Mouse (Mus musculus): ENCODE measurements at regions not wholly inside any gene's neighbourhood (a gene's known extent, or its start where the extent isn't known, plus 50 kb on each side); places are given as distances from the start of the nearest gene placed in this dataset.
"Not testable (repeated sequence)": the region's sequence is repeated elsewhere in the genome, so short reads cannot be mapped to it uniquely, and the experiment has no call there.

- Histone ChIP-seq H3K36me3 (ENCODE audit: control insufficient read depth, insufficient read depth, low read length) (no peaks in the 10 kb centered on the region), H3K9me3 (ENCODE audit: control insufficient read depth, low read length) (no peaks in the 10 kb centered on the region), H3K27ac (ENCODE audit: low read length) (no peak overlapping the region), H3K4me2 (ENCODE audit: low read depth, low read length) (no peak overlapping the region), H3K4me1 (replicated peaks; ENCODE audit: control insufficient read depth, insufficient read depth, low read length) (peaks cover 11% of the 10 kb centered on the region; the same call in 1 of the 2 replicates), H3K9ac (ENCODE audit: low read length) (no peak overlapping the region), H3K27me3 (ENCODE audit: control insufficient read depth, insufficient read depth, low read depth, low read length) (no peaks in the 10 kb centered on the region), H3K4me3 (ENCODE audit: low read length) (no peak overlapping the region)
- ATAC-seq (ENCODE audit: low read depth), result no peak
- WGBS, result 94% methylated on average over 8 of the region's 8 CpGs
These were observed 567.3 kb upstream of the Gm10131 start for GRCm38 (mm10) chr8:34678879-34679278.

DNA sequence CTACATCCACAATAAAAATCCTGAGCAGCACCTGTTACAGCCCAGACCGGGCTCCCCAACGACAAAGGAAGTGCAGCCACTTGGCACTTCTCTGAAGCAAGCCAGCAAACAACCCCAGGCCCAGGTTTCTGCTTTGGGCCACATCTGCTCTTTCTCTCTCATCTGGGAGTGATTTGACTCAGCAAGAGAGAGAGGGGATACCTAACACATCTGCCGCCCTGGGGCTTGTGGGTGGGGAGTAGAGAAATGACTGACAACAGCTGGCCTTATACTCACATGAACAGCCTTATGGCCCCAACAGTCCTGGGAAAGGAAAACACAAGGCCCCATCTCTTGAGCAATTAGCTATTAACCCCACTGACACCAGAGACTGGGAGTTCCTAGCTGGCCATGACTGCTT lies 560.2 kb upstream of the Gm10131 start:
- no peaks in the 10 kb centered on the region for H3K9me3 ChIP-seq (ENCODE audit: control insufficient read depth, low read length)
- no peak overlapping the region for H3K27ac ChIP-seq (ENCODE audit: low read length)
- ATAC-seq (ENCODE audit: low read depth), result peak; percentile 56; the same call in 1 of the 2 replicates
- H3K27me3 ChIP-seq (ENCODE audit: control insufficient read depth, insufficient read depth, low read depth, low read length), result no peaks in the 10 kb centered on the region
- no peaks in the 10 kb centered on the region for H3K36me3 ChIP-seq (ENCODE audit: control insufficient read depth, insufficient read depth, low read length)
- no peak overlapping the region; the same call in 1 of the 2 replicates for H3K9ac ChIP-seq (ENCODE audit: low read length)
- peaks cover 10% of the 10 kb centered on the region for H3K4me1 ChIP-seq (replicated peaks; ENCODE audit: control insufficient read depth, insufficient read depth, low read length)
- H3K4me3 ChIP-seq (ENCODE audit: low read length), result no peak overlapping the region
- no peak overlapping the region for H3K4me2 ChIP-seq (ENCODE audit: low read depth, low read length)
- 13% methylated on average over 3 of the region's 3 CpGs for WGBS

DNA sequence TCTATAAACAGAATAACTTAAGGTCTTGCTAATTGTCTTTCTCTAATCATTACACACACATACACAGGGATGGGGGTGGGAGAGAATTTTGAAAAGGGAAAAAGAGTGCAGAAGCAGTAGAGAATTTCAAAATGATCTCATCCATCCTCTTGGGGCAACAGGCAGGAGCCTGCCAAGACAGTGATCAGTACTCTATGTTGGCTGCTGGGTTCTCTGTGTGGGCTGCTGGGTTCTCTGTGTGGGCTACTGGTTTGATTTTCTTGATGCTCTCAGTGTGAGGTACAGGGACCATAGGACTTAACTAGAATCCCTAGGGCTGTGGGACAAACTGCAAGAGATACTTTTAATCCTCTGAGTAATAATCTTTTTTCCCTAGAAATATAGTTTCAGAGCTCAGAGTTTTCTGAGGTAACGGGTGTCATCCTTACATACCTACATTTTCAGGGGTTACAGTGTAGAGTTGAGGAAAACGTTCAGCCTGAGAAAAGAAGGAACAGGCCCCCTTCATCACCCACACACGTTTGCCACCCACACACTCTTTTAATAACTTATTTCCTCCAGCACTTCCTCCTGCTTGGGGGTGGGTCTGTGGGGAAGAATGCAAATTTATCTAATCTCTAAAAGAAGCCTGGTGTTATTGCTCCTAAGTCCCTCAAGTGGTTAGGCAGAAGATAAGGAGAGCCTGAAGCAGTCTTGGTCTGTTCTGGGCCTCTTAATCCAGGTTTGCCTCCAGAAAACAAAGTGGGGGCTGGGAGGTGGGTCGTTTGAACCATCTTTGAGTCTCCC lies 559.6 kb upstream of the Gm10131 start:
- WGBS, result 19% methylated on average over 4 of the region's 4 CpGs
- Histone ChIP-seq H3K27me3 (ENCODE audit: control insufficient read depth, insufficient read depth, low read depth, low read length) (no peaks in the 10 kb centered on the region), H3K4me3 (ENCODE audit: low read length) (no peak overlapping the region), H3K27ac (ENCODE audit: low read length) (no peak overlapping the region), H3K36me3 (ENCODE audit: control insufficient read depth, insufficient read depth, low read length) (no peaks in the 10 kb centered on the region), H3K9me3 (ENCODE audit: control insufficient read depth, low read length) (no peaks in the 10 kb centered on the region), H3K9ac (ENCODE audit: low read length) (no peak overlapping the region; the same call in 1 of the 2 replicates), H3K4me1 (replicated peaks; ENCODE audit: control insufficient read depth, insufficient read depth, low read length) (peaks cover 10% of the 10 kb centered on the region), H3K4me2 (ENCODE audit: low read depth, low read length) (no peak overlapping the region)
- no peak for ATAC-seq (ENCODE audit: low read depth)

DNA sequence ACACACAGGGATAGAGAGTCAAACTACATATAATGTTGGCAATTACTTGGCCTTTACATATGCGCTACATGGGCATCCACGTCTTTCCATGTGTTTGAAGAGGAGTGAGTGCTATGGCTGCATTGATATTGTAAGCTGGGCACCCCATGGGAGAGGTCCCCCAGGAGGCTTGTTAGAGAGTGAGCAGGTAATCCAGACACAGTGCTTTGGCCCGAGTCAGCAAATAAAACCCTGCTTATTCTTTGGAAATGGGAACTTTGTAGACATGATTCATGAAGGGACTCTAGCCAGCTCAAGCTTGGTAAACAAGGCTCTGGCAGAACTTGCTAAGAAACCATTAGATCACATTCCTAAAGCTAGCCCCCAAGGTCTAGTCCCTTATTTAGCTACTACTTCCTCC lies 557.6 kb upstream of the Gm10131 start:
- no peak overlapping the region for H3K9ac ChIP-seq (ENCODE audit: low read length)
- no peaks in the 10 kb centered on the region for H3K36me3 ChIP-seq (ENCODE audit: control insufficient read depth, insufficient read depth, low read length)
- peaks cover 10% of the 10 kb centered on the region for H3K4me1 ChIP-seq (replicated peaks; ENCODE audit: control insufficient read depth, insufficient read depth, low read length)
- no peak overlapping the region for H3K4me3 ChIP-seq (ENCODE audit: low read length)
- H3K9me3 ChIP-seq (ENCODE audit: control insufficient read depth, low read length), result no peaks in the 10 kb centered on the region
- ATAC-seq (ENCODE audit: low read depth), result no peak
- WGBS, result 86% methylated on average over 3 of the region's 3 CpGs
- no peak overlapping the region for H3K27ac ChIP-seq (ENCODE audit: low read length)
- no peaks in the 10 kb centered on the region for H3K27me3 ChIP-seq (ENCODE audit: control insufficient read depth, insufficient read depth, low read depth, low read length)
- H3K4me2 ChIP-seq (ENCODE audit: low read depth, low read length), result no peak overlapping the region

- no peak for ATAC-seq (ENCODE audit: low read depth)
- H3K9ac ChIP-seq (ENCODE audit: low read length), result no peak overlapping the region
These were observed 552.9 kb upstream of the Gm10131 start for GRCm38 (mm10) chr8:34664429-34664828.

DNA sequence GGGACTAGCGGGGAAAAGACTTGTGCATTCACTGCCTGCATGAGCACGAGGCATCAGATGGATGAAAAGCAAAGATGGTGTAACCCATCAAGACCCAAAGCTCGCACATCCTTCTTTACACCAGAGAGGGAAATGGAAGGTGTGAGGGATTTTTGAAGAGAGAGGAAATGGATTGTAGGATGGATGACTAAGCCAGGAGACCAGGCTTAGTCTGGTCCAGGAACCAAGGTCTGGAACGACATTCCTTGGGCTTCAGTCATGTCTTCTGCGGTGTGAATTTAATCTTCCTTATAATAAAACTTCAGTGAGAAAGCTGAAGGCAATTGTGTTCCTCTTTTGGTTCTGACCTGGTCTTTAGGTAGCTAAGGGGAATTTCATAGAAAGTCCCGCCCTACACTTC lies 551.0 kb upstream of the Gm10131 start:
- H3K4me3 ChIP-seq (ENCODE audit: low read length), result no peak overlapping the region
- no peaks in the 10 kb centered on the region for H3K27me3 ChIP-seq (ENCODE audit: control insufficient read depth, insufficient read depth, low read depth, low read length)
- no peak overlapping the region for H3K9ac ChIP-seq (ENCODE audit: low read length)
- no peaks in the 10 kb centered on the region for H3K9me3 ChIP-seq (ENCODE audit: control insufficient read depth, low read length)
- H3K4me1 ChIP-seq (replicated peaks; ENCODE audit: control insufficient read depth, insufficient read depth, low read length), result no peaks in the 10 kb centered on the region
- 89% methylated on average over 6 of the region's 6 CpGs for WGBS
- no peaks in the 10 kb centered on the region for H3K36me3 ChIP-seq (ENCODE audit: control insufficient read depth, insufficient read depth, low read length)
- no peak overlapping the region for H3K4me2 ChIP-seq (ENCODE audit: low read depth, low read length)
- ATAC-seq (ENCODE audit: low read depth), result no peak
- no peak overlapping the region for H3K27ac ChIP-seq (ENCODE audit: low read length)

More at GRCm38 (mm10) chr8:34664429-34664828, 552.9 kb upstream of the Gm10131 start:
- H3K27me3 ChIP-seq (ENCODE audit: control insufficient read depth, insufficient read depth, low read depth, low read length), result no peaks in the 10 kb centered on the region
- H3K4me2 ChIP-seq (ENCODE audit: low read depth, low read length), result no peak overlapping the region
- no peak overlapping the region for H3K4me3 ChIP-seq (ENCODE audit: low read length)
- H3K36me3 ChIP-seq (ENCODE audit: control insufficient read depth, insufficient read depth, low read length), result no peaks in the 10 kb centered on the region
- H3K27ac ChIP-seq (ENCODE audit: low read length), result no peak overlapping the region
- H3K9me3 ChIP-seq (ENCODE audit: control insufficient read depth, low read length), result no peaks in the 10 kb centered on the region
- WGBS, result 74% methylated on average over 4 of the region's 4 CpGs
- no peaks in the 10 kb centered on the region for H3K4me1 ChIP-seq (replicated peaks; ENCODE audit: control insufficient read depth, insufficient read depth, low read length)

GRCm38 (mm10) chr8:34651750-34652149 lies 540.2 kb upstream of the Gm10131 start:
- H3K4me1 ChIP-seq (replicated peaks; ENCODE audit: control insufficient read depth, insufficient read depth, low read length), result no peaks in the 10 kb centered on the region
- WGBS, result 84% methylated on average over 8 of the region's 8 CpGs
- peaks cover 7% of the 10 kb centered on the region; the same call in 1 of the 2 replicates for H3K9me3 ChIP-seq (ENCODE audit: control insufficient read depth, low read length)
- no peak overlapping the region for H3K9ac ChIP-seq (ENCODE audit: low read length)
- no peaks in the 10 kb centered on the region for H3K36me3 ChIP-seq (ENCODE audit: control insufficient read depth, insufficient read depth, low read length)
- no peak overlapping the region for H3K27ac ChIP-seq (ENCODE audit: low read length)
- no peak for ATAC-seq (ENCODE audit: low read depth)
- no peak overlapping the region for H3K4me2 ChIP-seq (ENCODE audit: low read depth, low read length)
- no peak overlapping the region for H3K4me3 ChIP-seq (ENCODE audit: low read length)
- no peaks in the 10 kb centered on the region for H3K27me3 ChIP-seq (ENCODE audit: control insufficient read depth, insufficient read depth, low read depth, low read length)

DNA sequence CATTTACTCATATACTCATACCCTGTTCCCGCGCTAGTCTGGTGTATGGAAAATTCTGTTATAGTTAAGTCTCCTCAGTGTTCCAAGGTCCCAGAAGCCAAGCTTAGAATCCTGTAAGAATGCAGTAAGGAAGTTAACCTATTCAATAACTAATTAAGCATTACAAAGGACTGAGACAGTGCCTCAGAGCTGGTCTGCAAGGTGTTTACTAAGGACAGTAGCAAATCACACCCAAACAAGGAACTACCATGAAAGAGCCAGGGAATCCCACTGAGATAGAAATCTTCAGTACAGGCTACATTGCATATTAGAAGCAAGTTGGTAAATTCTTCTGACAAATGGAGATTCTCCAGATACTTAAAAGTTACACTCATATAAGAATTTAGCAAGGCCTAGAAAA lies 516.7 kb upstream of the Gm10131 start:
- not testable (repeated sequence) for H3K27ac ChIP-seq (ENCODE audit: low read length); H3K4me2 ChIP-seq (ENCODE audit: low read depth, low read length); H3K9ac ChIP-seq (ENCODE audit: low read length); H3K27me3 ChIP-seq (ENCODE audit: control insufficient read depth, insufficient read depth, low read depth, low read length); H3K4me3 ChIP-seq (ENCODE audit: low read length); ATAC-seq (ENCODE audit: low read depth); H3K9me3 ChIP-seq (ENCODE audit: control insufficient read depth, low read length); H3K36me3 ChIP-seq (ENCODE audit: control insufficient read depth, insufficient read depth, low read length); H3K4me1 ChIP-seq (replicated peaks; ENCODE audit: control insufficient read depth, insufficient read depth, low read length)
- 95% methylated on average over 2 of the region's 2 CpGs for WGBS

DNA sequence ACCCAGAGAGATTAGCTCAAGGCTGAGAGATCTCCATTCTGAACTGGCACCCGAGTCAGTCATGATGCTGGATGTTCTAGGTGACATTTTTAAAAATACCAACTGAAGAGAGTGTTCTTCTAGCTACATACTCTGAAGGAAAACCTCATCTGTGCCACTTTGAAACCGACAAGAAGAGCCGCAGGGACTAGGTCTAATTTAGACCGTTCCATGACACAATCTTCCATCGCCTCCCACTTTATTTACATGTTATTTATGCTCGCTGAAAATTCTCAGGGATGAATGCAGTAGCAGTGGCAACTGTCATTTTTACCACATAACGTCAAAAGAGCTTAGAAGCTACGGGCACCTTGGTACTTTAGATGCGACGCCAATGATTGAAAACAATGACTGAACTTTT lies 514.1 kb upstream of the Gm10131 start:
- H3K4me1 ChIP-seq (replicated peaks; ENCODE audit: control insufficient read depth, insufficient read depth, low read length), result peaks cover 3% of the 10 kb centered on the region; the same call in 1 of the 2 replicates
- no peak for ATAC-seq (ENCODE audit: low read depth)
- H3K27ac ChIP-seq (ENCODE audit: low read length), result no peak overlapping the region
- H3K4me3 ChIP-seq (ENCODE audit: low read length), result no peak overlapping the region
- H3K9me3 ChIP-seq (ENCODE audit: control insufficient read depth, low read length), result no peaks in the 10 kb centered on the region
- H3K4me2 ChIP-seq (ENCODE audit: low read depth, low read length), result no peak overlapping the region
- H3K9ac ChIP-seq (ENCODE audit: low read length), result no peak overlapping the region
- no peaks in the 10 kb centered on the region for H3K36me3 ChIP-seq (ENCODE audit: control insufficient read depth, insufficient read depth, low read length)
- WGBS, result 78% methylated on average over 10 of the region's 10 CpGs
- no peaks in the 10 kb centered on the region for H3K27me3 ChIP-seq (ENCODE audit: control insufficient read depth, insufficient read depth, low read depth, low read length)
